Mouse (Mus musculus) MEL (cell line): ENCODE measurements around the gene Naa40. TPM values are rescaled to one million over a fixed set of nuclear protein-coding genes. Genes with fewer than 3 reads are reported as not detected.

ENCODE experiments used
- DNase-seq: peaks from one replicate; pipeline ENCODE4 v3.0.0; 2011; ENCODE audit warnings: low read depth, low spot score
- H3K27ac ChIP-seq: 2 replicates; pipeline ENCODE4 v1.5.1; 2012; ENCODE audit warnings: low read depth, mild to moderate bottlenecking, control low read depth, low read length, moderate library complexity; ENCODE audit not compliant: control insufficient read depth
- H3K27me3 ChIP-seq, 2 experiments: fragments of 150-350 bp in 1 of 2; sonication (generic) in 1 of 2; 2 replicates each; pipeline ENCODE4 v1.6.1; 2012; ENCODE audit warnings: low read length in 2 of 2, mild to moderate bottlenecking in 2 of 2, improper control_type of control experiment in 1 of 2, moderate library complexity in 1 of 2; ENCODE audit not compliant: insufficient read depth in 2 of 2, control insufficient read depth in 1 of 2
- H3K36me3 ChIP-seq, 2 experiments: 2 replicates each; pipeline ENCODE4 v1.6.1; 2012 to 2014; ENCODE audit warnings: low read length in 2 of 2, improper control_type of control experiment in 1 of 2, inconsistent platforms in 1 of 2, mild to moderate bottlenecking in 1 of 2; ENCODE audit not compliant: insufficient read depth in 2 of 2, control insufficient read depth in 1 of 2
- H3K4me1 ChIP-seq, 2 experiments: fragments of 150-350 bp in 1 of 2; sonication (generic) in 1 of 2; 2 replicates each; pipeline ENCODE4 v1.6.1; 2012; ENCODE audit warnings: low read length in 2 of 2, improper control_type of control experiment in 1 of 2, mild to moderate bottlenecking in 1 of 2; ENCODE audit not compliant: insufficient read depth in 2 of 2, control insufficient read depth in 1 of 2
- H3K4me3 ChIP-seq, 2 experiments: fragments of 150-350 bp in 1 of 2; sonication (generic) in 1 of 2; 2 replicates each; pipeline ENCODE4 v1.5.1; 2012; ENCODE audit warnings: low read depth in 2 of 2, low read length in 2 of 2, mild to moderate bottlenecking in 2 of 2, moderate library complexity in 2 of 2, control low read depth in 1 of 2, improper control_type of control experiment in 1 of 2; ENCODE audit not compliant: control insufficient read depth in 1 of 2, insufficient read depth in 1 of 2
- H3K79me2 ChIP-seq: 2 replicates; pipeline ENCODE4 v1.6.1; 2012; ENCODE audit warnings: mild to moderate bottlenecking, low read length, moderate library complexity; ENCODE audit not compliant: control insufficient read depth, poor library complexity, insufficient read depth
- H3K9ac ChIP-seq: 2 replicates; pipeline ENCODE4 v1.6.1; 2012; ENCODE audit warnings: low read depth, mild to moderate bottlenecking, control low read depth, low read length, moderate library complexity; ENCODE audit not compliant: control insufficient read depth, poor library complexity, severe bottlenecking
- H3K9me3 ChIP-seq: fragments of 150-350 bp; sonication (generic); replicated peaks from 2 replicates; pipeline ENCODE4 v1.6.1; 2012; ENCODE audit warnings: mild to moderate bottlenecking, low read length, improper control_type of control experiment, moderate library complexity; ENCODE audit not compliant: insufficient read depth
- BHLHE40 ChIP-seq: IDR thresholded peaks from 2 replicates; pipeline ENCODE4 v1.6.1; 2012; ENCODE audit warnings: low read depth, mild to moderate bottlenecking, inconsistent platforms, low read length, improper control_type of control experiment, borderline replicate concordance
- CHD1 ChIP-seq: IDR thresholded peaks from 2 replicates; pipeline ENCODE4 v1.6.1; 2012; ENCODE audit warnings: low read depth, mild to moderate bottlenecking, inconsistent platforms, low read length, improper control_type of control experiment
- CTCF ChIP-seq, 3 experiments: IDR thresholded peaks in 2 of 3; conservative IDR thresholded peaks in 1 of 3; 2 replicates each; pipeline ENCODE4 v1.5.1; 2011 to 2012; ENCODE audit warnings: low read length in 3 of 3, low read depth in 2 of 3, mild to moderate bottlenecking in 2 of 3, improper control_type of control experiment in 1 of 3, inconsistent platforms in 1 of 3, mixed read lengths in 1 of 3, moderate library complexity in 1 of 3; ENCODE audit not compliant: control insufficient read depth in 1 of 3, insufficient read depth in 1 of 3, poor library complexity in 1 of 3, severe bottlenecking in 1 of 3
- E2F4 ChIP-seq: IDR thresholded peaks from 2 replicates; pipeline ENCODE4 v1.6.1; 2011; ENCODE audit warnings: low read depth, low read length, improper control_type of control experiment, borderline replicate concordance
- HCFC1 ChIP-seq: IDR thresholded peaks from 2 replicates; pipeline ENCODE4 v1.6.1; 2012; ENCODE audit warnings: low read depth, mild to moderate bottlenecking, inconsistent platforms, low read length, improper control_type of control experiment, moderate library complexity
- MAZ ChIP-seq: IDR thresholded peaks from 2 replicates; pipeline ENCODE4 v1.6.1; 2012; ENCODE audit warnings: low read depth, mild to moderate bottlenecking, inconsistent platforms, low read length, improper control_type of control experiment
- MYB ChIP-seq: IDR thresholded peaks from 2 replicates; pipeline ENCODE4 v1.6.1; 2011; ENCODE audit warnings: mild to moderate bottlenecking, low read depth, low read length, improper control_type of control experiment
- MYC ChIP-seq: IDR thresholded peaks from 2 replicates; pipeline ENCODE4 v1.6.1; 2011; ENCODE audit warnings: low read depth, mild to moderate bottlenecking, low read length, improper control_type of control experiment, moderate library complexity
- NELFE ChIP-seq: IDR thresholded peaks from 2 replicates; pipeline ENCODE4 v1.6.1; 2011; ENCODE audit warnings: low read depth, low read length, improper control_type of control experiment
- POLR2A ChIP-seq, 2 experiments: IDR thresholded peaks; 2 replicates each; pipeline ENCODE4 v1.6.1; 2011 to 2012; ENCODE audit warnings: low read length in 2 of 2, mild to moderate bottlenecking in 2 of 2, control low read depth in 1 of 2, improper control_type of control experiment in 1 of 2, low read depth in 1 of 2, moderate library complexity in 1 of 2; ENCODE audit not compliant: control insufficient read depth in 1 of 2, insufficient read depth in 1 of 2, poor library complexity in 1 of 2
- POLR2AphosphoS2 ChIP-seq: IDR thresholded peaks from 2 replicates; pipeline ENCODE4 v1.6.1; 2011; ENCODE audit warnings: low read length, improper control_type of control experiment
- TAL1 ChIP-seq: IDR thresholded peaks from 2 replicates; pipeline ENCODE4 v1.6.1; 2012; ENCODE audit warnings: mild to moderate bottlenecking, inconsistent platforms, low read length, moderate library complexity, mixed read lengths
- TBP ChIP-seq: IDR thresholded peaks from 2 replicates; pipeline ENCODE4 v1.8.0; 2011; ENCODE audit warnings: low read depth, low read length, improper control_type of control experiment
- UBTF ChIP-seq: IDR thresholded peaks from 2 replicates; pipeline ENCODE4 v1.6.1; 2012; ENCODE audit warnings: low read depth, mild to moderate bottlenecking, inconsistent platforms, low read length, improper control_type of control experiment, moderate library complexity, borderline replicate concordance; ENCODE audit not compliant: insufficient read depth
- ZKSCAN1 ChIP-seq: IDR thresholded peaks from 2 replicates; pipeline ENCODE4 v1.6.1; 2012; ENCODE audit warnings: low read depth, mild to moderate bottlenecking, inconsistent platforms, low read length, improper control_type of control experiment, moderate library complexity
- ZMIZ1 ChIP-seq: IDR thresholded peaks from 2 replicates; pipeline ENCODE4 v1.6.1; 2012; ENCODE audit warnings: low read depth, mild to moderate bottlenecking, inconsistent platforms, low read length, improper control_type of control experiment, moderate library complexity
- polyA plus RNA-seq, 2 experiments: library from polyadenylated mRNA; stranded (reverse) in 1 of 2; unstranded in 1 of 2; fragments of >175 nt in 1 of 2; fragments of >200 nt in 1 of 2; gene quantifications; 2 replicates each; pipeline versions ENCODE4 v1.2.1 to v1.2.4; 2012; ENCODE audit warnings: low replicate concordance in 2 of 2, low read depth in 1 of 2; ENCODE audit not compliant: insufficient read length in 2 of 2, insufficient read depth in 1 of 2, missing spikeins in 1 of 2
- total RNA-seq: library from RNA; depleted of rRNA; stranded (reverse); fragments of 300-350 nt; gene quantifications from 2 replicates; pipeline ENCODE4 v1.2.3, GENCODE M21; 2012

Gene Naa40
- total and polyA plus RNA-seq, 3 experiments = 46.8 to 75.7 TPM; not detected in 1

DNA sequence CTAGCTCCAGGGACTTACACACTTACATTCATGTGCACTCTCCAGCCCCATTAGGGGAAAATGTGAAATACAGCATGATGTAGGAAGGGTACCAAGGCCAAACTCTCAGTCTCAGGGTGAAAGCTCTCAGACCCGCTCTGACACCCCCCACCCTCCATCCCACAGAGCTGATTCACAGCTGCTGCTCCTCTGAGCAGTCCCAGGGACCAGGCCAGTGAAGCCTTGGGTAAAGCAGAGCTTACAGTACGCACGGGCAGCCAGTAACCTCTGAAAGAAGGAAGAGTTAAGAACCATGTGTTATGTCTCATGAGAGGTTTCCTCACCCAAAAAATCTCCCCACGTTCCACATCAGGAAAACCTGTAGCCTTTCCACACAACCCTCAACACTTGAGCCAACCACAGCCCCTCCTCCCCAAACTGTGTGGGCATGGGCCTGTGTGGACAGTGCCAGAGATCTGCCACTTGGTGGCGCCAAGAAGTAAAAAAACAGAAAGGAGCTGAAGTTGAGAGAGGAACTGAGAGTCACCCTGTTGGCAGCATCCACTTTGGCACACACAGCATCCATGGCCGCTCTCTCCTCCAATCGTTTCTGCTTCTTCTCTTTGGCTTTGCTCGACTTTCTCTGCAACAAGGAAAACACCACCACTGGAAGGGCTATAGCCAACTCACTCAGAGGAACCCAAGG, 6.3 kb downstream of the Naa40 start (continued):
- TF ChIP-seq POLR2A (IDR thresholded peaks at IDR 0.05; ENCODE audit: control insufficient read depth in 1 of 2, insufficient read depth in 1 of 2, low read depth in 1 of 2, low read length in 2 of 2, poor library complexity in 1 of 2) = peak in 1 of 2 experiments; percentile 31; a peak in 1 of 4 replicates

DNA sequence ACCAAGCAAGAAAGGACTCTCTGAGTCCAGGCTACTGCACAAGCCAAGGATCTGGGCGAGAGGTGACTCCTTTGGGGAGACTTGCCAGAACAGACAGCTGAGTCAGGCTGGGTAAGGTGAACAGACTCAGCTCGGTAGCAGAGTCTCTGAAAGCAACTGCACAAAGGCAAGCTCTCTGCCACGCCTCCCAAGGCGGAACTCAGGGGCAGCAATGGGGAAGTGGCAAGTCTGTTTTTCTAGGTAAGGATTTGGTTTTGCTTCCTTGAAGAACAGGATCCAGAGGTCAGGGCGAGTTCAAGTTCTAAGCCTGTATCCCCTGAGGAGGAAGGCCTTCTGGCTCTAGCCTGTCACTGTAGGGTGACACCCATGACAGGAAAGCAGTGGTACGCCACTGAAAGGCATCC, 14.5 kb downstream of the Naa40 start:
- no peaks in the 10 kb centered on the region for H3K79me2 ChIP-seq
- peak; percentile 48 for DNase-seq
- H3K27me3 ChIP-seq = no peaks in the 10 kb centered on the region
- H3K36me3 ChIP-seq = peaks cover 0 to 6% of the 10 kb centered on the region in 2 experiments; a peak in 1 of 4 replicates
- no peak overlapping the region for H3K4me3 ChIP-seq
- TF ChIP-seq MYC (no peak), HCFC1 (no peak), UBTF (no peak), ZKSCAN1 (no peak), MYB (no peak), CTCF (IDR thresholded peaks at IDR 0.05 in 2 of 3, conservative IDR thresholded peaks at IDR 0.05 in 1 of 3; ENCODE audit: control insufficient read depth in 1 of 3, insufficient read depth in 1 of 3, low read depth in 2 of 3, low read length in 3 of 3, poor library complexity in 1 of 3, severe bottlenecking in 1 of 3) (no peak), MAZ (no peak), CHD1 (no peak), ZMIZ1 (no peak)
- H3K9me3 ChIP-seq = no peaks in the 10 kb centered on the region
- H3K27ac ChIP-seq = no peak overlapping the region
- H3K9ac ChIP-seq = no peak overlapping the region
- H3K4me1 ChIP-seq = no peaks in the 10 kb centered on the region

DNA sequence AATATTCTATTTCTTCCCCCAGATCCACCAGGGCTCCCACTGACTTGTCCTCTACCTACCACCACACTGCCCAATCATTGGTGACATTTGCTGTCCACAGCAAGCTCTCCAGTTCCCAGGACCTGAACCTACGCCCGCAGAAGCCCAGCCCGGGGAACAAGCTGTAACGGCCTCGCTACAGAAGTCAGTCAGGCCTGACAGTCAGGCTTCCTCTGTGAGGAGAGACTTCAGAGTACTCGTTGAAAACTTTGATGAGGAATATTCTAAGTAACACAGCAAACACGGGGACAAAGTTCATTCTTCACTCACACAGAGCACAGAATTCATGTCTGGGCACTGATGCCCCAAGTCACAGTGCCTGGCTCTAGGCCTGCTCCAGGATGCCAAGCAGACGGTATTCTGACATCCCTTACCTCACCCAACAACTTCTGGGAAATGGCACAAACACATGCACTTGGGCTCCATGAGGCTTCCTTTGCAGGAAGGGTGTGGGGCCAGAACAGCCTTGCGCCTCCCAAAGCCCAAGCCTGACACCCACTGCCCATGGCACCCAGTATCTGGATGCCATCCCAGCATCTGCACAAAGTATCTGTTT, 15.8 kb downstream of the Naa40 start:
- no peak overlapping the region for H3K4me3 ChIP-seq
- no peak for DNase-seq
- H3K9ac ChIP-seq = no peak overlapping the region
- H3K9me3 ChIP-seq = no peaks in the 10 kb centered on the region
- no peak for TF ChIP-seq NELFE
- TF ChIP-seq BHLHE40 = no peak
- TF ChIP-seq MYB = no peak
- no peak for TF ChIP-seq TBP
- no peak for TF ChIP-seq POLR2AphosphoS2
- no peak for TF ChIP-seq TAL1
- no peak for TF ChIP-seq E2F4
- H3K27ac ChIP-seq = no peak overlapping the region
- no peaks in the 10 kb centered on the region for H3K4me1 ChIP-seq
- peaks cover 0 to 6% of the 10 kb centered on the region in 2 experiments; a peak in 1 of 4 replicates for H3K36me3 ChIP-seq
- no peaks in the 10 kb centered on the region for H3K79me2 ChIP-seq
- H3K27me3 ChIP-seq = no peaks in the 10 kb centered on the region
